Mouse (Mus musculus) kidney, postnatal 14 days (tissue): ENCODE results near the gene Tmem220.
"Not testable (repeated sequence)": the region's sequence is repeated elsewhere in the genome, so short reads cannot be mapped to it uniquely, and the experiment has no call there.

ENCODE experiments used
- DNase-seq: peaks from one replicate; pipeline ENCODE4 v3.0.0; 2022; ENCODE audit warnings: mixed read lengths

Tmem220 gene

DNA sequence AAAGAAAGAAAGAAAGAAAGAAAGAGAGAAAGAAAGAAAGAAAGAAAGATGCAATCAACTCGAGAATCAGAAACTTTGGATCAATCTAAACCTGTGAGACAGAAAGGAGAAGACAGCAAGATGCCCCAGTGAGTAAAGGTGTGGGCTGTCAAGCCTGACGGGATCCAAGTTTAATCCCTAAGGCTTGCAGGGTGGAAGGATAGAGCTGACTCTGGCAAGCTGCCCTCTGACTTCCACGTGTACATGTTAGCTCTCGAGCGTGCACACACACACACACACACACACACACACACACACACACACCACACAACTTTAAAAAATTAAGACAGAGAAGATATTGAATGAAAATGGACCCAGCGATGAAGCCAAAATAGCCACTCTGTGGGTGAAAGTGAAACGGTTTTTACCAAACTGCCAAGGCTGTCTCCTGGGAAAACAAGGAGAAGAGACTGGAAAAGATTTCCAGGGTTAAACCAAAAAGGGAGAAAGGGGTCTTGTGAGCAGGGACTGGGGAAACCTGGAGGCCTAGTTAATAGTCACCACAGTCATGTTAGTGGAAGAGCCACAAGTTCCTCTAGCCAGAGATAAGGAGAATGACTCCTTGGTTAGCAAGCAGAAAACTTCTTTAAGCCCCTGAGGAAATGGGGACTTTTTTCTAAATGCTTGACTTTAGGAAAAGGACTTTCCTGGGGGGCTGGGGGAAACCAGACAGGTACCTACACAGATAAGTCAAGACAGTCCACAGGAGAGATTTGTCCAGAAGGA is 5.1 kb upstream of the Tmem220 start:
- DNase-seq, result peak; percentile 46

DNA sequence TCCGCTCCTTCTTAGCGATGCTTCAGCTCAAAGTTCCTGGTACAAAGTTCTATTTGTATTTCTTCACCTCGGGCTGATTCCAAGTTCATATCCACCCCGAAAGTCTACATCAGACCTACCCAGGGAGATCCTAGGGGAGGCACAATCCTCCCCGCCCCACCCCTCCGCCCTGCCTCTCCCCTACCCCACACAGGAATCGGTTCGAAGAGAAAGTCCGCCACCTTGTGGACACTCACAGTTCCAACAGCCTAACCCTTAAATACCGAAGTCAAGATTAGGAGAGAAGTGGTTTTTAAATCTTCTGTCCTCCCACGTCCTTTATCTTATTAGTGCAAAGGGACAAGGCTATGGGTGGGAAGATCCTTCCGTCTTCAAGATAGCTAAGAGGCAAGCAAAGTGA is 4.0 kb upstream of the Tmem220 start:
- DNase-seq, result peak; percentile 67

DNA sequence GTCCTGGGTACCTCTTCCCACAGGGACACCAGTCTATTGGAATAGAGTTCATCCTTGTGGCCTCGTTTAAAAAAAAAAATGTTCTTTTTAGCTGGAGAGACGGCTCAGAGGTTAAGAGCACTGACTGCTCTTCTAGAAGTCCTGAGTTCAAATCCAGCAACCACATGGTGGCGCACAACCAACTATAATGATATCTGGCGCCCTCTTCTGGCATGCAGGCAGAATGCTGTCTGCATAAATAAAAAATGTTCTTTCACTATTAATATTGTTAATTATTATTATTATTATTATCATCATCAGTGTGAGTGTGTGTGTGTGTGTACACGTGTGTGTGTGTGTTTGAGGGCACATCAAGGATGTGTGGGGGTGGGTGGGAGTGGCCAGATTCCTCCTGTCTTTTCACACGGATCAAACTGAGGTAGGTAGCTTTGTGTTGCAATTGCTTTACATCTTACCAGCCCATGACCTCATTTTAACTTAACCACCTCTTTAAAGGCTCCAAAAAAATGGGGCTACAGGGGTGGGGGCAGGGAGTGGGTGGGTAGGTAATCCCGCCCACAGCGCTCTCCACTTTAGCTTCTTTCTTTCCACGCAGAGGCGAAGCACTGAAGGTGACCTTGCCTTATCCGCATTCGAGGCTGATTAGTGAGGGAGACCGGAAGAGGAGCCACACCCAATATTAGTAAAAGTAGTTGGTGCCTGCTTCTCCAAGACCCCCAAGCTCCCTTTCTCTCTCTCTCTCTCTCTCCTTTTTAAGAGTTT is 2.4 kb upstream of the Tmem220 start:
- DNase-seq, result no peak

DNA sequence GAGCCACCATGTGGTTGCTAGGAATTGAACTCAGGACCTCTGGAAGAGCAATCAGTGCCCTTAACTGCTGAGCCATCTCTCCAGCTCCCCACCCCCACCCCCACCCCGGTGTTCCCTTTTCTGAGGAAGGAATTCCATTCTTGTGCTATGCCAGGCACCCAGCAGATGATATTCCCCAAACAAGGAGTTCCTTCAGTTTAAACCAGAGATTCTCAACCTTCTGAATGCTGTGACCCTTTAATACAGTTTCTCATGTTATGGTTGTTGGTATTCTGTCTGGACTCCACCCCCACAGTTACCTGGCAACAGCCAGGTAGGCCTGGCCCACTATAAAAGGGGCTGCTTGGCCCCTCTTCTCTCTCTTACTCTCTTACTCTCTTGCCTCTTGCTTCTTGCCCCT is 1.8 kb upstream of the Tmem220 start:
- DNase-seq, result not testable (repeated sequence)

DNA sequence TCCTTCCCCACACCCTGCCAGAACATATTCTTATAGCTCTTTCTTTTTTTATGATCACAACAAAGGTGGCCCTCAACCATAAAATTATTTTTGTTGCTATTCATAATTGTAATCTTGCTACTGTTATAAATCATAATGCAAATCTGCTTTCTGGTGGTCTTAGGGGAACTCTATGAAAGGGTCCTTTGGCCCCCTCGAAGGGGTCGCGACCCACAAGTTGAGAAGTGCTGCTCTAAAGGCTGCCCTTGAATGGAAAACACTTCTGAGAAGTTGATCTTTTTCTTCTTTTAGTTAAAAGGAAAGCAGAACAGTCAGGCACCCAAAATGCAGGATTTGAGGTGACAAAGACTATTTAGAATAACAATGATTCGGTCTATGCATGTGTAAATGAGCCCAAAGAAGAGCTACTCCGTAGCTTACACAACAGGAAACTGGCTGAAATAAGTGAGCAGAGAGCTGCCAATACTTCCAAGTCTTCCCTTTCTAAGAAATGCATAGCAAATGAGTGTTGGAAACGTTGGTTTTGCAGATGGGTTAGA is 1.1 kb upstream of the Tmem220 start:
- DNase-seq, result no peak

DNA sequence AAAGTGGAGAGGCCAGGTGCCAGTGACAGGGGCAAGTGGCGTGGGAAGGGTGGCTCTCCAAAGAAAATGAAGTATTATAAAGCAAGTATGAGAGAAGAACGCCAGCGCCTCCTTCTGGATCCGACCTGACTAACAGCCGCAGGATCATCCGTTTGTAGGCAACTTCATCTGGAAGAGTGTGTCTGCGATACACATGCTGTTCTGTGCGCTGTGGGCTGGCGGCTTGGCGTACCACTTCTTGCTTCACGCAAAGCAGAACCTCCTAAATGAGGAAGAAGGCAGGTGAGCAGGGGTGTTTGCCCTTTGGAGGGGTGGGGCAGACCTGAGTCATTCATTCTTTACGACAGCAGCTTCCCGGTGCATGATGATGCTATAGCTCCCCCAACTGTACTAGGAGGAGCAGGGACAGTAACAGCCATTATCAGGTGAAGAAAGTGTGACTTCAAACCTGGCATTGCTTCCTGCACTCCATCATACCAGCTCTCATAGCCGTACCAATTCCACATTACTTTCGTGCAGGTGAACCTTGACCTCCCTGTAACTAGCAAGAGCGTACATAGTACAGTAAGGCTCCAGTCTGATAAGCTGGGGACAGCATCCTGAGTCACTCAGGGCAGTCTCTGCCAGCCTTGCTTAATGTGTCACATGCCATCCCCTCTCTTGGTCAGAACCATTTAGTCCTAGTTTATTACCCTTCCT is 6.1 kb downstream of the Tmem220 start:
- no peak for DNase-seq

DNA sequence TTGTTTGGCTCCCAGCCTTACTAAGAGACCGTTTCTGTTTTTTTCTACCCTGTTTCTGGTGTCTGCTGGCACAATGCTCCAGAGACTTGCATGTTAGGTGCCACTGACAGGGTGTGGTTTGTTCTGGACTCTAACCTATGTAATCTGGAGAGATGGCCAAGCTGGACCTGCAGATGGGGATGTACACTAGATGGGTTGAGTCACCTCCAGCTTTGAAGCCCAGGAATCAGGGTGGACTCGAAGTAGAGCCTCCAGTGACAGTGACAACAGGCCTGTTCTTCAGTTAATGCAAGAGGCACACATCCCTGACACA is 6.6 kb downstream of the Tmem220 start:
- no peak for DNase-seq

DNA sequence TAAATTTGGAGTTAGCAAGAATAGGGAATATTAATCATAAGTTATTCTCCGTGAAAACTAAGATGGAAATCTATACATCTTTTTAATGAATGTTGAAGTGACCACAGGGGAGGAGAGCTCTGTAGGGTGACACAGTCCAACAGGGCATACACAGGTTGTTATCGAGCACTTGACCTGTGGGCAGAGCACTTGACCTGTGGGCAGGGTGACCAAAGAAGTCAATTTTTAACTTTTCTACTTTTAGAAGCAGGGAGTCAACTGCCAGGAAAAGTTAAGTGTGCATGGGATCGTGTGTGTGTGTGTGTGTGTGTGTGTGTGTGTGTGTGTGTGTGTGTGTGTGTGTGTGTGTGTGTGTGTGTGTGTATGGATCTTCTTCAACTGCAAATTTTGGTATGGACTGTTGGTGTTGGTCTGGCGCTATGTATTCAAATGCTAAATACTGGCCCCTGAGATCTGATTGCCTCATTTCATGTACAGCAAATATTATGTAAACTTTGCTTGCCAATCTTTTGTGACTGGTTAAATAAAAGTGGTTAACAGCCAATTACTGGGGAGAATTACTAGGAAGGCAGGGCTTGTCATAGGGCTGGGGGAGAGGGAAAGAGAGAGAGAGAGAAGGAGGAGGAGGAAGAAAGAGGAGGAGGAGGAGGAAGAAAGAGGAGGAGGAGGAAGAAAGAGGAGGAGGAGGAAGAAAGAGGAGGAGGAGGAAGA is 10.0 kb downstream of the Tmem220 start:
- peak; percentile 30 for DNase-seq

DNA sequence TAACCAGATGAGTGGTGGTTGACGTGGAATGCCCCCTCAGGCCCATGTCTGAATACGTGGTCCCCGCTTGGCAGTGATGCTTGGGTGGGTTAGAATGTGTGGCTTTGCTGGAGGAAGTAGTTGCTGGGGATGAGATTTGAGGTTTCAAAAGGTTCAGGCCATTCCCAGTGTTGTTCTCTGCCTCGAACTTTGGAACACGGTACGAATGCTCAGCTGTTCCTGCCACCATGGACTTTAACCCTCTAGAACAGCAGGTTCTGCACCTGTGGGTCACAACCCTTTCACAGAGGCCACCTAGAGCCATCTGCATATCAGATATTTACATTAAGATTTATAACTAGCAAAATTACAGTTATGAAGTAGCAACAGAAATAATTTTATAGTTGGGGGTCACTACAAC is 11.3 kb downstream of the Tmem220 start:
- peak; percentile 18 for DNase-seq

DNA sequence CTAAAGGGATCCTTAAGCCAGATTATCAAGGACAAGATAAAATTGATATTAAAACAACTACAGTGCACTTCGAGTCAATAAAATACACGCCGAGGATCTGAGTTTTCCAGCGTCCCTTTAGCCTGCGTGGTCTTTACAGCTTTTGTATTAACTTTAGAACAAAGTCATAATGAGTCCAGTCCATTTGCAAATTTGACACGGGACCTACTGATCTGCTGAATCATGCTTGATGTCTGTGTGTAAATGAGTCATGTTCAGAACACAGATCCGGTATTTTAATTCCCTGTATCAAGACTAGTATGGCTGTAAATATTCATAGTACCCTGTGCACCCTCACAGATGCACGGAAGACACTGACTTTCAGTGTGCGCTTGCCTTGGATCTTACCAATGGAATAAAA is 11.9 kb downstream of the Tmem220 start:
- DNase-seq, result no peak

DNA sequence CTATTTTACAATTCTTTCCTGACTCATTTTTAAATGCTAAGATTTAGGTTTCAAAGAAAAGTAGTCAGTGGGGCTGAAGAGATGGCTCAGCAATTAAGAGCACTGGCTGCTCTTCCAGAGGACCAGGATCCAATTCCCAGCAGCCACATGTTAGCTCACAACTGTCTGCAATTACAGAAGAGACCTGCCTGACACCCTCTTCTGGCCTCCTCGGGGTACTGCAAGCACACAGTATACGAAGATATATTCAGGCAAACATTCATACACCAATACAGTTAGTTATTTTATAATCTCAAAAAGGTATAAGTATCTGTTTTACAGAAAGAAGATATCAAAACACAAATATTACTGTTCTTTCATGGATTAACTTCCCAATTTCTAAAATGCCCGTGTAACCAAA is 14.8 kb downstream of the Tmem220 start:
- no peak for DNase-seq

DNA sequence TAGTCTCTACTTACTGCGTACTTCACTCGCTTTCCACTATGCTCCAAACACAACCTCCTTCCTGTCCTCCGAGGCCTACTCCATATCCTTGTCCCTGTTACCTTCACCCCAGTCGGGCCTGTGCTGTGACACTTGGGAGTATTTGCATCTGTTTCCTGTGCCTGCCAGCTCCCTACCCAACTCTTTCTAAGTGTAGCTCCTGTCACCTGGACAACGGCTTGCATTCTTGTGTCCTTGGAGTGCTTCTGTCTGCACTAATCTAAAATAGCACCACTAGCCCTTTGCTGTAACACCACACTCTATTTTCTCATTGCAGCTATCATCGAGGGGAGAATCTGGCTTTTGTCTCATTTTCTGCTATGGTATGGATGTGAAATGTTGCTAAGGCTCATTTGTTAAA is 15.5 kb downstream of the Tmem220 start:
- no peak for DNase-seq

DNA sequence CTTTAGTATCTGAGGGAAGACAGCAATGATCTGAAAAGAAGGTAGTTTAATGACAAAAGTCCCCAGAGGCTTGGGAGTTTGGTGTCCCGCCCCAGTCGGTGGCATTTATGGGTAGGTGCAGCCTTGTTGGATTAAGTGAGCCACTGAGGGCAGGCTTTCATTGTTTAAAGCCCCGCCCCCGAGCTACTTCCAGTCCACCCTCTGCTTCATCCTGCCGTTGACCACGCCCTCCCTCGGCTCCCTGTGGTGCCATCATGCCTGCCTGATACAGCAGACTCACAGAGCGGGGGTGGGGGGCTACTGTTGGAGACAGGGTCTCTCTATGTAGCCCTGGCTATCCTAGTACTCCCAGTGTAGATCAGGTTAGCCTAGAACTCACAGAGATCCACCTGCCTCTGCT is 18.1 kb downstream of the Tmem220 start:
- DNase-seq, result no peak

DNA sequence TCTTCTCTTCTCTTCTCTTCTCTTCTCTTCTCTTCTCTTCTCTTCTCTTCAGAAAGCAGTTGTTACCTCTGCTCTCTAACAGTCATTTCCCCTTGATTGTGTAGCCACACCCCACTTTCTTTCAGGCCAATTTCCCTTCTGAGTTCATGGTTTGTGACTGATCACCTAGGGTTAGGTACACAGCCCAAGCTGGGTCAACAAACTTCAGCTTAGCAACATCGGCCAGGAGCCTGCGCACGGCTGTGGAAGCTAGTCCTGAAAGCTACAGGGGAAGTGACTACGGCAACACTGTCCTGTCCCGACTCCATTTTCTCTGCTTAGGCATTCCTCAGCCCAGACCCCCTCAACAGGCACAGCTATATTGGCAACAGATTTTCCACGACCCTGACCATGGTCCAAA is 20.0 kb downstream of the Tmem220 start:
- no peak for DNase-seq

DNA sequence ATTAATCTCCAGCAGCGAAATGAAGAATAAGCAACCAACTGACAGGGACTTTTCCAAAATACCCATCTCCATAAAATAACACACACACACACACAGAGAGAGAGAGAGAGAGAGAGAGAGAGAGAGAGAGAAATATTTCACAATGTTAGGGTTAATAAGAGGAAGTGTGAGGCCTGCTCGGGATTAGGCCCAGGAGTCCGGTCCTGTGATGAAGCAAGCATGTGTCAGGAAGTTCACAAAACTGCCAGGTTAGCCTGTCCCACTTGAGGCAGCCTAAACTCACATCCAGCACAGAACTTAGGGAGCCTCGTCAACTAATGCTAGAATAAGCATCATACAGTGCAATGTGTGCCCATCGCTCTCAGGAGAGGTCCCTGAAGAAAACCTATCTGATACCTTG is 22.2 kb downstream of the Tmem220 start:
- no peak for DNase-seq

DNA sequence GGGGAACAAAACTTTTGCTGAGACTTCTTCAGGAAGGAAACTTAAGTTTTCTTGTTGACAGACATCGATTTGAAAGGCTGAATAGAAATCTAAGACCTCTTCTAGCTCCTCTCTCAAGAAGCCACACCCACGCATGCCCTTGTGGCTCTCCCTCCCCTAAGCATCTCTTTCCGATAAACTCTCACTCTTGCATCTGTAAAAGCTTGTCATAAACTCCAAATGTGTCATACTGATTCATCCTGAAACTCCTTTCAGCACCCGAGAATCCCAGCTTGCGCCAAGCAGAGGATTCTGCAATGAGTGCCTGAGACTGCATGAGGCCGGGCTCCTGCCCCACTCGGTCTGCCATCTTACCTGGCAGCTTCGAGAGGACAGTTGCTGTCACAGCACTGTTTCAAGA is 23.5 kb downstream of the Tmem220 start:
- no peak for DNase-seq

DNA sequence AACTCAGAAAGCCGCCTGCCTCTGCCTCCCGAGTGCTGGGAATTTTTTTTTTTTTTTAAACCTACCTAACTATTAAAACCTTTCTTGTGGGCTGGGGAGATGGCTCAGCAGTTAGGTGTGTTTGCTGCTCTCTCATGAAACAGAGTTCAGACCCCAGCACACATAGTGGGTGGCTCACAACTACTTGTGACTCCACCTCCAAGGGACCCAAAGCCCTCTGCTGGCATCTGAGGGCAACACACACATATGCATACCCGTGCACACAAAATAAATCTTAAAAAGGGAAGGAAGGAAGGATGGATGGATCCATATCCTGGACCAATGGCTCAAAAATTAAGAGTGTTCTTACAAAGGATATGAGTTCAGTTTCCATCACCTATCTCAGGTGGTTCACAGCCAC is 24.3 kb downstream of the Tmem220 start:
- DNase-seq, result no peak

DNA sequence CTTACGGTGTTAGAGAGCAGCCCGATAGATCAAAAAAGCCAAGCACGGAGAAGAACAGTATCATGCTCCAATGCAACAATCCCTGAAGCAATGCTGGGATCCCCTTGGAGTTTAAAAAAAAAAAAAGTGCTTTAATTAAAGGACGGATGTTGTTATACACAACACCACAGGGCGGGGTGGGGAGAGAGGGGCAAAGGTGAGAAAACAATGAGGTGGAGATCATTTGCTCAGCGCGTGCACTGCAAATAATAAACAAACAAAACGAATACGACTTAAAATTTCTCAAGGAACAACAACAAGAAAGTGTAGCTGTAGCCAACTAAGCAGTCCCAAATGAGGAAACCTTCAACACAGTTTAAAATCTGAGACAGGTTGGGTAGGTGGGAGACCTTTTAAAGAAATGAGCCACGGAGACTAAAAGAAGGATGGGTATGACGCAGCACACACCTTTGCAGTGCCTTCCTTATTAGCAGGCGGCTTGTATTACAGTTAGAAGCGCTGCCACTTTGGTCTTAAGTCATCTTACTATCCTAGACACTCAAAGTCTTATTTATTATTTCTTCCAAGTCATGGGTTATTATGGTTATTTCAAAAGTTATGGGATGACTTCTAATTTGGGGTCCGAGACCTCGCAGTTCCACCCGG is 26.8 kb downstream of the Tmem220 start:
- DNase-seq, result no peak

DNA sequence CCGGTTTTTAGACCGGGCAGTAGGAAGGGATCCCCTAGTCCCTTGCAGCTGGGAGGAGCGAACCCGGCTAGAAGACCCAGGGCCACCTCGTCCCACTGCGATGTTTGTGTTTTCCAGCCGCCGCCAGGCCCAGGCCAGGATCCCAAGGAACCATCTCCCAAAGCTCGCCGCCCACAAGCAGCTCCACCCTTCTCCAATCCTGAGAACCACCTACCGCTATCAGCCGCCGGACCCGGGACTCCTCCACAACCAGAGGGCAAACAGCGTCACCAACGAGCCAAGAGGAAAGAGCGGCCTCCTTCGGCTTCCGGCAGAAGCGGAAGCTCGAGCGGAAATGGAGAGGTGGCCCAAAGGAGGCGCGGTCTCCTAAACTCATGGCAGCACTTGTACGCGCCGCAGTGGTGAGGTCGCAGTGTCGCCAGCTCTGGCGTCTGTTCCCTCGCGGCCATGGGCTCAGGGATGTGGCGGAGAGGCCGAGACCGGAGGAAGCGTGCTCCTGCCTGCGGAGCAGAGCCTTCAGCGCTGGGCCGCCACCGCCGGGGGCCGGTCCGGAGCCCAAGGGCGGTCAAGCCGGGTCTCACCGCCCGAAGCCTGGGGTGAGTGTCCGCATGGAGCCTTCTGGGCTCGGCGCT is 27.5 kb downstream of the Tmem220 start, which contains the start of the genes Adprm and Sco1:
TSS of gene Adprm (minus strand) at position 274 of the 632 bp plus-strand sequence.
TSS of gene Sco1 (plus strand) at position 350 of the 632 bp plus-strand sequence.
- peak; percentile 93 for DNase-seq

DNA sequence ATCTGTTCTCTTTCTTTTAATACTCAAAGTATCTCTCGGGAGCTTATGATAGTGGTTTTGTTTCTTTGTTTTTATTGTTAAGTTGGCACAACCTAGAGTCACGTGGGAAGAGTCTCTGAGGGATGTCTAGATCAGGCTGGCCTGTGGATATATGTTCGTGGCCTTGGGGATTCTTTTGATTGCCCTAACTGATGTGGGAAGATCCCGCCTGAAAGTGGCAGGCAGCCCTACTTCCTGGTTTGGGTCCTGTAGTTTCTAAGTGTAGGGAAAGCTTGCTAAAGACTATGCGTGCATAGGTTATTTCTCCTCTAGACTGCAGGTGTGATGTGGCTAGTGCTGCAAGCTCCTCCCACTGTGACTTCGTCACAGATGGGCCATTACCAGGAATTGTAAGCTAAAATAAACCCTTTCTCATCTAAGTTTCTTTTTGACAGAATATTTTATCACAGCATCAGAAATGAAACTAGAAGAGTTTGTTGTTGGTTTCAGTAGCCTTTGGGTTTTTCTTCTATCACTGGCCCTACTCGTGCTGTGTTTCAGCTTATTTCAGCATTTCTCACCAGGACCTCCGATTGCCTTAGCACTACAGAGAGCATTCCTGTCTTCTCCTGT is 29.9 kb downstream of the Tmem220 start:
- DNase-seq, result no peak

DNA sequence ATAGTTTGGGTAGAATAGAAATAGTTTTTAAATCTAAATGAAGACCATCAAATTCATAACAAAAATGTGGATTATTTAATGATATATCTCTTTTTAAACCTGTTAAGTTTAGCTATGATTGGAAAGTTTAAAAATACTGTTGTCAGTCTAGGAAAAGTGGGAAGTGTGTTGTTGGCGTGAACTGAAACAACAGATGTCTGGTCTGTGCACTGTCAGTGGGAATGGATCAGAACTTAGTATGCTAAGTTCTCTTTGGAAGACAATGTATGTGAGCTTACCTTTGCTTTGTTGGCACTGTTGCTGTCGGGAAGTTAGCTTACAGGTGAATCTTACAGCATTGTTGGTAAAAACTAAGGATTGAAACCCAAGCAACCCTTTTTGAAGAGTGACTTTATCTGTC is 36.4 kb downstream of the Tmem220 start:
- DNase-seq, result no peak
